Mouse (Mus musculus) embryonic stem cell, embryonic (primary cell): ENCODE results near the gene Usp2.

ENCODE experiments used
- CTCF ChIA-PET, 4 experiments: fragments of 300-600 bp in 2 of 4; fragments of 350-600 bp in 2 of 4; sonication (Branson Sonifier 250); formaldehyde crosslinking; loops; one replicate each; lab custom pipeline; 2022; ENCODE audit warnings: inconsistent platforms in 2 of 4; lab: Charles Lee
- POLR2A ChIA-PET, 4 experiments: fragments of 300-600 bp in 2 of 4; fragments of 350-600 bp in 2 of 4; sonication (Branson Sonifier 250); formaldehyde crosslinking; loops; one replicate each; lab custom pipeline; 2022; ENCODE audit warnings: antibody characterized with exemption in 4 of 4, inconsistent platforms in 1 of 4; lab: Charles Lee

Gene Usp2

DNA sequence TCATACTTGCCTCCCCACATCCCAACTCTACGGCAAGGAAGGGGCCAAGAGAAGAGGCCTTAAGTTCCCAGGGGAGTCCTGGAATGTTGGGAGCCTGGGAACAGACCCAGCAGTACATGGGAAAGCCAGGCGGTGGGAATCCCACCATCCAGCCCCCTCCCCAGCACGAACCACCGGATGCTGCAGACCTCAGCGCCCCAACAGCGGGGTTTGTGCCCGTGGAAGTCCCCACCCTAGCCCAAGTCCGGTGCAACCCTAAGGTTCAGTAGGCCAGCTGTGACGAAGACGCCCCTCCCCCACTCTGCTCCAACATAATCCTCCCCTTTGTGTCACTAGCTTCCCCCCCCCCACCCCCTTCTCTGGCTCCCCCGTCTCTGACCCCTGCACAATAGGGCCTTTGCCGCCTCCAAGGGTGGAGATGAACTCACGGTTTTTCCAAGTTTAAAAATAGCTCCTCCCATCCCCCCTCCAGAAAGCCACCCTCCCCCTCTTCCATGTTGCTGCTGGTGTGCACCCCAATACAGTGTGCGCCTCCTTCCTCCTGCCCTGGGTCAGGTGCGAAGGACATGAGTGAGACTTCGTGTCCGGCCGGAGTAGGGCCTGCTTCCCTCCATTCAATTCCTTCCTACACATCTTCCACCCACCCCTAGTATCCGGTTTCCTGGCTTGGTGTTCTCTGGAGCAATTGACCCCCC, 63.9 kb downstream of the Usp2 start:
- ChIA-PET CTCF (interaction anchor here in 3 of 4 experiments (0.5 to 2.2 kb wide), 12 partner anchors 9 to 507 kb away, joined by 3 to 8 read pairs (median 4); partner anchors contain the start of gene Cbl (in 1 of the 3)), POLR2A (interaction anchor here (0.6 to 11.4 kb wide), 20 partner anchors 9 to 323 kb away, joined by 3 to 104 read pairs (median 4); partner anchors contain the start of genes Cbl (in 2 of the 4), H2afx (in 2 of the 4), Ccdc84 (in 1 of the 4) and Hmbs (in 1 of the 4))

DNA sequence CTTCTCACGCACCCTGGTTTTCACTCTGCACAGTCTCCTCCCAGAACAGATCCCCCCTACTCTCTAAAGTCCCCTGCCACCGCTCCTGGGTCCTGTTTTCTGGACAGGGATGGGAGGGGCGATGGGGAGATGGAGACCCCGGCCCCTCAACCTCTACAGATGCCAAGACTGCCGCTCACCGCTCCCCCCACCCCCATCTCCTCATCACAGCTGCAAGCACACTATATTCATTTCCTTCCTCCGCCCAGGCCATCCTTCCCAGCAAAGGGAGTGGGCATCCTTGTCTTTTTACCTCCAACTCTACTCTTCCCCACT, 64.4 kb downstream of the Usp2 start:
- CTCF ChIA-PET: interaction anchor here in 3 of 4 experiments (0.5 to 1.8 kb wide), 8 partner anchors 9 to 322 kb away, joined by 3 to 7 read pairs (median 4); no protein-coding TSS in a partner anchor
- POLR2A ChIA-PET: interaction anchor here (0.6 to 11.4 kb wide), 16 partner anchors 9 to 313 kb away, joined by 3 to 104 read pairs (median 4); partner anchors contain the start of genes H2afx (in 2 of the 4), Ccdc84 (in 1 of the 4), Hmbs (in 1 of the 4) and Hyou1 (in 1 of the 4)

DNA sequence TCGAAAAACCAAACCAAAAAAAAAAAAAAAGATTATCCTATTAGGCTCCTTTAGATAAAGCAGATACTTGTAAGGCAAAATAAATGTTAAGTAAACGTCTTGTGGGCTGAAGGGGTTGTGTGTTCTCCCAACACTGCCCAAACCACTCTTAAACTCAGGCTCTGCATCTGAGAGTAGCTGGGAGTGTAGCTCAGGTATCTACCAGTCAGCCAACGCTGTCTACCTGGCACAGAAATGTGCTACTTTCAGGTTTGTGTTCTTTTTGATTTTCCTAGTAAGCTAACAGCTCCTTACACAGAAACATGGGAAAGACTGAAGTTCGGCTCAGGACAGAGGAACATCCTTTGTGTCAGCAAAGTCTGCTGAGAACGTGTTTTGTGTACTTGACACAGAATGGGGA, 65.4 kb downstream of the Usp2 start:
- POLR2A ChIA-PET: interaction anchor here in 3 of 4 experiments (0.6 to 11.4 kb wide), 7 partner anchors 8 to 303 kb away, joined by 3 to 104 read pairs (median 4); partner anchors contain the start of genes Cbl (in 1 of the 3) and H2afx (in 1 of the 3)
- CTCF ChIA-PET: interaction anchor here (0.6 to 1.8 kb wide), 6 partner anchors 13 to 230 kb away, joined by 3 to 11 read pairs (median 4); partner anchors contain the start of gene Vps11 (in 1 of the 4)

DNA sequence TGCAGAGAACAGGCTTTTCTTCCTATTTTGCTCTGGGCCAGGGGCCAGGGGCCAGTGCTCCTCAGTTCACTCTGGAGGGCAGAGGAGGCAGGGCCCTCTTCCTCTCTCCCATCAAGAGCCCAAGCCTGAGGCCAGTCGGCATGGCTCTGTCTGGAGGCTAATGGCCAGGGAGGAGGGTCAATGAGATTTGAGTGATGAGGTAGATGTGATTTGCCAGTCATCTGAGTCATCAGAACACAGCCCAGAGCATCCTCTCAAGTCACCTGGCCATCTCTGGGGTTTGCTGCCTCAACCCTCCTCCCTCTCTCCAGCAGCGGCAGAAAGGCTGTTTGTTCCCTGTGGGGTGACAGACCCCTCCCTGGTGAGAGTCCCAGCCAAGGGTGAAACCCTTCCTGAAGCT, 66.5 kb downstream of the Usp2 start:
- ChIA-PET CTCF (no interaction called here), POLR2A (interaction anchor here in 2 of 4 experiments (0.8 to 11.4 kb wide), 5 partner anchors 11 to 201 kb away, joined by 3 to 104 read pairs (median 4); partner anchors contain the start of genes Cbl (in 1 of the 2) and H2afx (in 1 of the 2))

DNA sequence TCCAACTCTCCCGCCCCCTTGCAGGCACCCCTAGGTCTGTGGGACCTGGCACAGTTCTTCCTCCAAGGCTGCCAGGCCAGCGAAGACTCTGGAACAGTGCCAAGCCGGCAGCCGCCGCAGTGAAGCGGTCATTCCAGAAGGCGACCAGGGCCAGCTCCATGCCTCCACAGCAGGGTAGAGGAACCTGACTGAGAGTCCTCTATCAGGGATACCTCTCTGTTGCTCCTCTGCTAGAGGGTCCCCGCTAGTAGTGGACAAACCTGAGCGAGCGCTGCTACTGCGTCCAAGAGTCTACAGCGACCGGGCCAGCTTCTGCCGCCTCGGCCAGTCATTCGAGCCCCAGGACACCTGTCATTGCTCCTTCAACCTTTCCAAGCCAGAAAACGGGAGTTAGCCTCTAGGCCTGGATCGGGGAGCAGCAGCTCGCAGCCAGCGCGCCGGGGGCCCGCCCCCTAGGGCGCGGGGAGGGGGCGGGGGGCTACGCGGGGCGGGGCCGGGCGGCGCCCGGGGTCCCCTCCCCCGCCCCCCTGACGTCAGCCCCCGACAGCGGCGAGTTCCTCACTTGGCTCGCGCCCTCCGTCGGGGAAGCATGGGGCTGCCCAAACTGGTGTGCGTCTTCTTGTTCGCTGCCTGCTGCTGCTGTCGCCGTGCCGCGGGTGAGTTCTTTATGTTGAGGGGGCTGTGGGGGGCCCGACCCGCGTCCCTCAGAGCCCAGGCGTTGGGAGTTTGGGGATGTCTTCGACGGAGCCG, 67.5 kb downstream of the Usp2 start, which contains the start of gene Mcam:
Gene Mcam (plus strand): TSS at position 369 of the 750 bp plus-strand sequence.
- ChIA-PET POLR2A (interaction anchor here in 3 of 4 experiments (0.5 to 11.4 kb wide), 25 partner anchors 8 to 471 kb away, joined by 3 to 104 read pairs (median 4); partner anchors contain the start of genes Vps11 (in 2 of the 3), Abcg4 (in 1 of the 3), Cbl (in 1 of the 3) and Ccdc84 (in 1 of the 3)), CTCF (interaction anchor here in 3 of 4 experiments (0.8 to 2.9 kb wide), 11 partner anchors 8 to 245 kb away, joined by 3 to 13 read pairs (median 3); partner anchors contain the start of genes Hyou1 (in 1 of the 3) and Vps11 (in 1 of the 3))

DNA sequence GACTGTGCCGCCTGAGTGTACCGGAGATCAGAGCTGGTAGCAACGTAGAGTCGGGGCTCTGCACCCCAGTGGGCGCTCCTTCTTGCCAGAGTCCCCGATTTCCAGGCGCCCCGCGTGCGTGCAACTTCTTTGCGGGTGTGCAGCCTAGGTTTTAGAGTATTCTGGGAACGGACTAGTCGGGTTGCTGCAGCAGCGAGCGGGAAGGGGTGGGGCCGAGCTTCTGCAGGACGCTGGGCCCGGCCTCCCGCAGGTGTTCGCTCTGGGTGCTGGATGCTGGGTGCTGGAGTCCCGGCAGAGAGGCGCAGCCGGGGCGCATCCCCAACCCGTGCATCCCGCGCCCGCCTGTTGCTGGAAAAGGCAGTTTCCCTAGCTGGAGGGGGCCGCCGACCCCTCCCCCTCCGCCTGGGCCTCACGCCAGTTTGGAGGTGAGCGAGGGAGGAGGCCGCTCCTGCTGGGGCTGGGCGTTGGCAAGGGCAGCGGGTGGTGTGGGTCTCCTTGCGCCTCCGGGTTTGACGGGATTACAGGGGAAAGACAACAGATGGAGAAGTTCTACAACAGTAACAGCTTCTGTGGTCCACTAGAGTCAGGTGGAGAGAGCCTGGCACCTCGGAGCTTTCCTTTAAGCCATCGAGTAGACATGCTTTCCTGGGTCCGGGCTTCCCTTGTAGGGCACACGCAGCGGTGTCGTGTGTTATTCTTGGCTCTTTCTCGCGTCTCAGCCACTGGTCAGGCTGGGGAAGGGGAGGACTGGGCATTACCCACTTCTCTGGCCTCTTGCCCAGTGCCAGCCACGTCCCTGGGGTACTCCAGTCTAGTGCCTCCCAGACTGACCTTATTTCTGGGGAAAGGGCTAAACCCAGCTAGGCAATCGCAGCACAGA, 68.3 kb downstream of the Usp2 start:
- POLR2A ChIA-PET: interaction anchor here in 3 of 4 experiments (0.5 to 11.4 kb wide), 25 partner anchors 9 to 1366 kb away, joined by 3 to 104 read pairs (median 4); partner anchors contain the start of genes Vps11 (in 2 of the 3), Abcg4 (in 1 of the 3), Cbl (in 1 of the 3) and Ccdc84 (in 1 of the 3)
- CTCF ChIA-PET: interaction anchor here (0.7 to 2.9 kb wide), 15 partner anchors 9 to 244 kb away, joined by 3 to 13 read pairs (median 3); partner anchors contain the start of genes Hyou1 (in 1 of the 4) and Vps11 (in 1 of the 4)

DNA sequence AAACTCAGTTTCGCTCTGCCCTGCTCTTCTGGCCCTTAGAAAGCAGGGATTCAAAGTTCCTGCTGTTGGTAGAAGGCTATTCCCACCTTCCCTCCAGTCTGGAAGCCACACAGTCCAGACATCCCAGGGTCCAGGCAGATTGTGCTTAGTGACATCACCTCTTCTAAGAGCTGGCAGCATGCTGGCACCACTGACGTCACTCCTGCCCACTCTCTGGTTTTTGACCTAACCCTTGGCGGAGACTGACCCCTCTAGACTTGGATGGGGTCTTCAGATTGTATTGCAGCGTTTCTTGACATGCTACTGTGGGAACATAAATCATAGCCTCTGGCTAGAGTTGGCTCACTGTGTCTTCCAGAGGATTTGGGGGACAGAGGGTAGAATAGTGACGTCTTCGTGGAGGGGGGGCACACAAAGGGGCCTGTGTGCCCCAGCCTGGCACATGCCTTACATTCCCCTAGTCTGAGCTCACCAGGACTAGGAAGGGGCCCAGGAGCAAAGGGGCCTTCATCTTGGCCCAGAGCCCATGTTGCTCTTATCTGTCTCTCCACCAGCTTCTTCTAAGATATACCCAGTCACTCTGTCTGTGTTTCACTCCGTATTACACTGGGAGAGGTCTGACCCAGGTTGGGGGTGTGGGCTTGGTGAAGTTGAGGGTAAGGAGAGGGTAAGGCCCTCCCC, 69.0 kb downstream of the Usp2 start:
- POLR2A ChIA-PET: interaction anchor here in 2 of 4 experiments (1.0 to 11.4 kb wide), 19 partner anchors 7 to 1365 kb away, joined by 3 to 104 read pairs (median 5); partner anchors contain the start of genes Abcg4 (in 1 of the 2), Cbl (in 1 of the 2), Ccdc84 (in 1 of the 2) and H2afx (in 1 of the 2)
- CTCF ChIA-PET: interaction anchor here in 3 of 4 experiments (0.7 to 2.9 kb wide), 10 partner anchors 9 to 41 kb away, joined by 3 to 13 read pairs (median 4); no protein-coding TSS in a partner anchor

DNA sequence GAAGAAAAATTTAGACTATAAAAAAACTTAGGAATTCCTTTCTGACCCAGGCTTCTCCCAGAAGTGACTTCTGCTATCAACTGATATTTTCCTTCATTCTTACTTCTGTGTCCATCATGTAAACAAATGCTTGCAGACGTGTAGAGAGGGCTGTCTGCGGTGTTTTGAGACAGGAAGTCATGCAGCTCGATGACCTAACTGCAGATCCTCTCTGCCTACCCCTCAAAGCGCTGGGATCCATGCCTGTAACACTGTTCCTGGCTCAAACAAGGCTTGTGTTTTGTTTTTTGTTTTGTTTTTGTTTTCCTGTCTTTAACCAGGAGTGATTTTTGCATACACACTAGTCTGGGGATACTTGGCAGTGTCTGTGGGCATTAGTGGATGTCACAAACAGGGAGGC, 71.0 kb downstream of the Usp2 start:
- CTCF ChIA-PET: no interaction called here
- POLR2A ChIA-PET: interaction anchor here in 2 of 4 experiments (3.9 to 10.1 kb wide), 2 partner anchors 9 to 12 kb away, joined by 20 to 72 read pairs; no protein-coding TSS in a partner anchor

DNA sequence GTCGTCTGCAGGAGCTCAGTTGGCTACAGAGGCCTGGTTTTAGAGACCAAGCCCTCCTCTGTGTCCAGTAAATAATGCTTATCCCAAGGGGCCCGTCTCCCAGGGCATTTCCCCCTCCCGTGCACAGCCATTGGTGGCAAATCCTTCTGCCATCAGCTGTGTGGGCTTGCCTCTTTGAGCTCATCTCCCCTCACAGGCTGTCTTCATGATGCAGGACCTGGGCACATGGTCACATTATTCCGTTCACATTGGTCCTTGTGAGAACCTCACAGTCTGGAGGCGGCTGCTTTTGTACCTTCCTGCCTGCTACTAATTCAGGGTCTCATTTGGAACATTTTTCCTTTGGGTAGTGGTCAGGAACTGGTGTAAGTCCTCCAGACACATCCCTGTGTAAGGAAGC, 75.1 kb downstream of the Usp2 start:
- ChIA-PET POLR2A (interaction anchor here in 3 of 4 experiments (0.6 to 10.1 kb wide), 13 partner anchors 8 to 193 kb away, joined by 3 to 72 read pairs (median 5); partner anchors contain the start of genes H2afx (in 2 of the 3), Cbl (in 1 of the 3) and Hinfp (in 1 of the 3)), CTCF (interaction anchor here (0.5 to 1.2 kb wide), 7 partner anchors 12 to 514 kb away, joined by 3 to 7 read pairs (median 4); no protein-coding TSS in a partner anchor)

DNA sequence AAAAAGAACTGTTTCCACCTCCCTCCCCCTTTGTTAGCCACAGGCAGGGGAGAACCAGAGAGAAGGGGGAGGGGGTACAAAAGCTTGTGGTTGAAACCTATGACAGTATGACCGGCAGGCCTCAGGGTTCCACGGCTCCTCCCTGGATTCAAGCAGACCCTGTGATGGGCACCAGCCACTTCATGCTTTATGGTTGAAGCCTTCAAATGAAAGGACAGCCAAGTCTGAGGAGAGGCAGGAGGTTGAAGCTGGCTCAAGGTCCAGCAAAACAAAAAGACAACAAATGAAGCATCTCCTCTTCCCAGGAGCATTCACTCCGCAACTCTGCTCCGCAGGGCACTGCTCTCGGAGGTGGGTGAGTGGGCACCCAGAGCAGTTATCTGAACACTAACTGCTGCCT, 76.6 kb downstream of the Usp2 start:
- ChIA-PET CTCF (interaction anchor here in 2 of 4 experiments (0.5 to 1.4 kb wide), 7 partner anchors 9 to 149 kb away, joined by 3 to 9 read pairs (median 4); partner anchors contain the start of genes Abcg4 (in 1 of the 2) and Cbl (in 1 of the 2)), POLR2A (interaction anchor here in 2 of 4 experiments (0.6 to 10.1 kb wide), 12 partner anchors 8 to 710 kb away, joined by 3 to 72 read pairs (median 6); partner anchors contain the start of genes Cbl (in 1 of the 2), H2afx (in 1 of the 2), Hmbs (in 1 of the 2) and Mcam (in 1 of the 2))

DNA sequence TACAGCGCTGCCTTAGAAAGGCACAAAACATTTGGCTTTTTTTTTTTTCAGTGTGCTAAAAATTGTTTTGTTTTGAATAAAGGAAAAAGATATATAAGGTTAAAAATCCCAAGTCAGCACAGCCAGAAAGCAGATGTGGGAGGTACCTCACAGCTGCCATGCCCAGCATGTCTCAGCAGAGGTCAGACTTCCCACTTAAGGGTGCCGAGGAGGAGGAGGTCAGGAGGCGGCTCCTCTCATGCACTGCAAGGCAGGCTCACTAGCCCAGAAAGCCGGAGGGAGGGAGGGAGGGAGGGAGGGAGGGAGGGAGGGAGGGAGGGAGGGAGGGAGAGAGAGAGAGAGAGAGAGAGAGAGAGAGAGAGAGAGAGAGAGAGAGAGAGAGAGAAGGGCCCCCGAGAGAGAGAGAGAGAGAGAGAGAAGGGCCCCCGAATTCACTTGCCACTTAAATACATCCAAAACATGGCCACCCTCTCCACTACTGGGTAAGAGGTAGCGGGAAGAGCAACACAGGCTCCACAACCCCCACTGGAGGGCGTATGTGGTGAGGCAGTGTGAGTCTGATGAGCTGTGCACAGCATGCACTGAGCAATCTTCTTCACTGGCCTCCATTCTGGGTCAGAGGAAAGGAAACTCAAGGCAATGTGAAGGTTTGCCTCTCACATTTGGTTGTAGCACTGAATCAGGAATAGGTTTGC, 77.3 kb downstream of the Usp2 start:
- ChIA-PET CTCF (interaction anchor here (0.5 to 1.5 kb wide), 26 partner anchors 8 to 826 kb away, joined by 3 to 9 read pairs (median 4); partner anchors contain the start of genes Abcg4 (in 1 of the 4), Cbl (in 1 of the 4), Dpagt1 (in 1 of the 4) and H2afx (in 1 of the 4)), POLR2A (interaction anchor here in 2 of 4 experiments (0.6 to 10.1 kb wide), 13 partner anchors 9 to 273 kb away, joined by 3 to 72 read pairs (median 4); partner anchors contain the start of genes H2afx (in 1 of the 2) and Mcam (in 1 of the 2))

DNA sequence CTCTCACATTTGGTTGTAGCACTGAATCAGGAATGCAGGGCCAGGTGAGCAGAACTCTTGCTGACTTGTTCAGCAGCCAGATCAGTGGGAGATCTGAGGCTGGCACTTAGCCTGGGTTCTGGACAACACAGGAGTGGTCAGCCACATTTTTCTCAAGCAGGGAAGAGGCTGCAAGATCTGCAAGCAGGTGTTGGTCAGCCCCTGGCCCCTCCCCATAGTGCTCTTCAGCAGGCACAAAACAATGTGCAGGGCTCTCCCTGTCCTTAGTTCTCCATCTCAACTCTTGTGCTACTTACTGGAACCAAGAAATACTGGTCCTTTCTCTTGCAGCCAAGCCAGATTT, 77.9 kb downstream of the Usp2 start:
- POLR2A ChIA-PET: interaction anchor here in 2 of 4 experiments (0.6 to 10.1 kb wide), 11 partner anchors 10 to 190 kb away, joined by 3 to 72 read pairs (median 4); partner anchors contain the start of genes H2afx (in 1 of the 2) and Mcam (in 1 of the 2)
- CTCF ChIA-PET: interaction anchor here (0.5 to 1.5 kb wide), 18 partner anchors 9 to 827 kb away, joined by 3 to 6 read pairs (median 4); partner anchors contain the start of genes Dpagt1 (in 1 of the 4) and H2afx (in 1 of the 4)
